Mouse (Mus musculus) midbrain, postnatal 0 days (tissue): ENCODE measurements around the gene Eps15l1. TPM values are rescaled to one million over a fixed set of nuclear protein-coding genes. Genes with fewer than 3 reads are reported as not detected.

ENCODE experiments used
- ATAC-seq: fragments of 200-750 bp; cut with Nextera tagmentation; 2 replicates; pipeline ENCODE4 v1.8.0; 2017; ENCODE audit warnings: moderate number of reproducible peaks, mild to moderate bottlenecking, moderate TSS enrichment, moderate library complexity; ENCODE audit not compliant: low FRiP score
- DNase-seq: peaks from one replicate; pipeline ENCODE4 v3.0.0-alpha.2; 2015; ENCODE audit warnings: low spot score
- H3K27ac ChIP-seq: fragments of 300-500 bp; sonication (generic); 2 replicates; pipeline ENCODE4 v1.5.1; 2014; ENCODE audit warnings: low read depth, mild to moderate bottlenecking, low read length, mixed read lengths
- H3K27me3 ChIP-seq: fragments of 300-500 bp; sonication (generic); 2 replicates; pipeline ENCODE4 v1.6.1; 2014; ENCODE audit warnings: low read length, control low read depth, mixed read lengths; ENCODE audit not compliant: insufficient read depth
- H3K36me3 ChIP-seq: fragments of 300-500 bp; sonication (generic); 2 replicates; pipeline ENCODE4 v1.6.1; 2014; ENCODE audit warnings: low read length, control low read depth, mixed read lengths; ENCODE audit not compliant: insufficient read depth
- H3K4me1 ChIP-seq: fragments of 300-500 bp; sonication (generic); 2 replicates; pipeline ENCODE4 v1.6.1; 2014; ENCODE audit warnings: mild to moderate bottlenecking, control low read depth, antibody characterized with exemption, low read length, mixed read lengths; ENCODE audit not compliant: insufficient read depth
- H3K4me2 ChIP-seq: fragments of 300-500 bp; sonication (generic); 2 replicates; pipeline ENCODE4 v1.6.1; 2014; ENCODE audit warnings: low read depth, mild to moderate bottlenecking, low read length, mixed read lengths; ENCODE audit not compliant: poor library complexity, severe bottlenecking
- H3K4me3 ChIP-seq: fragments of 300-500 bp; sonication (generic); 2 replicates; pipeline ENCODE4 v1.5.1; 2014; ENCODE audit warnings: low read depth, mild to moderate bottlenecking, low read length, moderate library complexity
- H3K9ac ChIP-seq: fragments of 300-500 bp; sonication (generic); replicated peaks from 2 replicates; pipeline ENCODE4 v1.6.1; 2014; ENCODE audit warnings: mild to moderate bottlenecking, low read length, moderate library complexity, mixed read lengths; ENCODE audit not compliant: poor library complexity, severe bottlenecking
- H3K9me3 ChIP-seq: fragments of 300-500 bp; sonication (generic); 2 replicates; pipeline ENCODE4 v1.6.1; 2016; ENCODE audit warnings: low read length, control low read depth
- CTCF ChIP-seq: IDR thresholded peaks from 2 replicates; pipeline ENCODE4 v1.5.1; 2016; ENCODE audit warnings: antibody characterized with exemption, mild to moderate bottlenecking
- WGBS: fragments of 180-500 bp; shearing (Covaris S2); extraction: QIAGEN DNeasy Blood & Tissue Kit; methylation state at CpG from one replicate; pipeline ENCODE4 v1.1.7; 2014; 5-methylcytosine and 5-hydroxymethylcytosine counted together
- polyA plus RNA-seq: library from polyadenylated mRNA; unstranded; fragments of >200 nt; fragmentation: Nextera tagmentation; extraction: Ambion mirVana; gene quantifications from 2 replicates; pipeline ENCODE4 v1.2.1, GENCODE M21; 2015
- total RNA-seq: library from RNA; depleted of rRNA; stranded (reverse); fragments of >200 nt; gene quantifications from 2 replicates; pipeline ENCODE4 v1.2.3, GENCODE M21; 2014

The Eps15l1 gene
- total and polyA plus RNA-seq, 2 experiments from 2014 or later, result 51.3 to 65.7 TPM

DNA sequence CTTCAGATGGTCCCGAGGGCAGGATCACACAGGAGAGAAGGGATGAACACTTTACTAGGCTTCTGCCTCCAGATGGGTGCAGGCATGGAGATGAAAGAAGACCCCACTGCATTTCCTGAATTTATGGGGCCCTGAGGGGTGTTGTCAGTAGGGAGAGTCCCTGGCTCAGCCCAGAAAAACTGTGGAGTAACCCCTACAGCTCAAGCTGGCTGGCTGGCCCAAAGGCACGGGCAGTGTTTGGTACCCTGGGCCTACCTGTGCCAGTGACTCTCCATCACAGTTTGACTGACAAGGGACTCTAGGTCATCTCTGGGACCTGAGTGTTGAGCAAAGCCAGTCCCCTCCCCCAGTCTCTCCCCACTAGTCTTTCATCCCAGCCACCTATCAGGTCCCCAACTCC, 96.6 kb downstream of the Eps15l1 start:
- Histone ChIP-seq H3K27me3 (peaks cover 17% of the 10 kb centered on the region), H3K9me3 (no peaks in the 10 kb centered on the region), H3K4me1 (no peaks in the 10 kb centered on the region), H3K4me2 (no peak overlapping the region), H3K36me3 (peaks cover 9% of the 10 kb centered on the region; the same call in 1 of the 2 replicates), H3K27ac (no peak overlapping the region), H3K9ac (no peak overlapping the region), H3K4me3 (no peak overlapping the region)
- 67% methylated on average over 2 of the region's 2 CpGs for WGBS
- DNase-seq, result no peak
- TF ChIP-seq CTCF, result no peak
- ATAC-seq, result no peak

DNA sequence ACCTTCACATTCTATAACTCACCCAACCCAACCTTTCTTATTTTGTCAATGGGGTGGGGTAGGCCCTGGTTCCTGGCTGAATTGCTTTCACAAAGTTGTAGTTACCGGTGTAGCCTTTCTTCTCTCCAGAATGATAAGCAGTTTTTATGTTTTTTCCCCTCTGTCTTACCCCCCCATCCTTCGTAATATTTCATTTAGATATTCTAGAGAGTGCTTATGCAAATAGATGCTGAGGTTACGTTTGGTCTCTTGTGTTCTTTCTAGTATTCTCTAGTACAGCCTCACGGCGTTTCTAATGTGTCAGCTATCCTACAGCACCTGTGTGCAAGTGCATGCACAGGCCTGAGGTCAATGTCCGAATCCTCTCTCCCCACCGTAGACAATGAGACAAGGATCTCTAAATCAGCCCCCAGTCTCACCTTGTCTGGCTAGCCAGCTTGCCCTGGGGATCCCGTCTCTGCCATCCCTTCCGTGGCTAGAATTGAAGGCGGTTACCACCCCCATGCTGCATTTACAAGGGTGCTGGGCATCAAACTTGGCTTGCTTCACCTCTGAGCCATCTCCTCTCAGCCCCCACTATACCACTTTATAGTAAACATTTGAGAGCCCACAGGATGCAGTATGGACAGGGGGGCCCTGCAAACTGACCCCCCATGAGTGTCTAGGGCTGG, 97.1 kb downstream of the Eps15l1 start:
- ATAC-seq, result no peak

DNA sequence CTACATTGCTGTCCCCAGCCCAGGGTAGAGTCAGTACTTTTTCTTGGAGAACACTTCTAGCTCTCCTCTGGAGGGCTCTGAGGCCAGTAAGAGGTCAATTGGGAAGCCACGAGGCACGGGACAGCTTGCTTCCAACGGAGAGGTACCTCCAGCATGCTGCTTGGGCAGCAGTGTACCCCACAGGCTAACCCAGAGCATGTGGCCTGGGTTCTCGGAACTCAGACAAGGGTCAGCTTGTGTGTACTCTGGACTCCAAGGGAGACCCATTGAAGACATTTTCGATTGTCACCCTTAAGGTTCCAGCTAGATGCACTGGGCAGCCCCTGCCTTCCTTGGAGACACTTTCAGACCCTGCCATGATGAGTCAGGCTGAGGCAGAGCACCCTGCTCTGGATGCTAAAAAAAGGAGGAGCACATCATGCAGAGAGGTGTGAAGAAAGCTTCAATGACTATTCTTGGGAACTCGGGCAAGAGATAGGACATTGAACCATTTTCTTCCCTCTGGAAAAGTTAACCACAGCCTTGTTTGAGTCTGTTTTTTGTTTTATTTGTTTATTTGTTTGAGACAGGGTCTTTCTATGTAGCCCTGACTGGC, 98.0 kb downstream of the Eps15l1 start:
- ATAC-seq, result no peak

More for the DNA sequence above, 97.1 kb downstream of the Eps15l1 start:
- no peaks in the 10 kb centered on the region for H3K9me3 ChIP-seq
- no peak overlapping the region for H3K4me2 ChIP-seq
- no peak for DNase-seq
- peaks cover 22% of the 10 kb centered on the region for H3K27me3 ChIP-seq
- peaks cover 9% of the 10 kb centered on the region; the same call in 1 of the 2 replicates for H3K36me3 ChIP-seq
- H3K27ac ChIP-seq, result no peak overlapping the region
- no peak overlapping the region for H3K4me3 ChIP-seq
- no peak for TF ChIP-seq CTCF
- H3K9ac ChIP-seq, result no peak overlapping the region
- H3K4me1 ChIP-seq, result no peaks in the 10 kb centered on the region
- WGBS, result 80% methylated on average over 10 of the region's 10 CpGs

DNA sequence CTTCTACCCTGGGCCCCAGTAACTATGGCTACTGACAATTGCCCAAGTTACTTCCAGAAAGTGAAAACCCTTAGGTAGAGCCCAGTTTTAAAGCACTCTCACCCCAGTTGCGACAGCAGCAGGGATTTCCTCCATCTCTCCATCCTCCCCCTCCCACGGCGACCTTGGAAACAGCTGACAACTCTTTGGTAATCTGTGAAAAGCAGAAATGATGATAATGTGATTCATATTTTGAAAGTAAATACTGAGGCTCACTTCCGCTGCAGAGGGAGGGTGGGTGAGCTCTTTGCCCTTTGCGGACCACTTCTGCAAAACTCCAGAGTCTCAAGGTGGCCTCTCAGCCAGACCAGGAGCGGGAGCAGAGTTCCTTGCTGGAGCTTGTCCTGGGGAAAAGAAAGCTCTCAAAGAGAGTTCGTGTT, 98.8 kb downstream of the Eps15l1 start:
- Histone ChIP-seq H3K27me3 (peaks cover 22% of the 10 kb centered on the region), H3K9ac (no peak overlapping the region), H3K4me3 (no peak overlapping the region), H3K4me1 (no peaks in the 10 kb centered on the region), H3K27ac (no peak overlapping the region), H3K36me3 (peaks cover 3% of the 10 kb centered on the region; the same call in 1 of the 2 replicates), H3K4me2 (no peak overlapping the region), H3K9me3 (no peaks in the 10 kb centered on the region)
- no peak for DNase-seq
- TF ChIP-seq CTCF, result no peak
- 68% methylated on average over 7 of the region's 7 CpGs for WGBS
- ATAC-seq, result no peak

More for the DNA sequence above, 98.0 kb downstream of the Eps15l1 start:
- no peak for TF ChIP-seq CTCF
- Histone ChIP-seq H3K27me3 (peaks cover 22% of the 10 kb centered on the region), H3K36me3 (peaks cover 9% of the 10 kb centered on the region; the same call in 1 of the 2 replicates), H3K9ac (no peak overlapping the region), H3K9me3 (no peaks in the 10 kb centered on the region), H3K27ac (no peak overlapping the region), H3K4me3 (no peak overlapping the region), H3K4me1 (no peaks in the 10 kb centered on the region), H3K4me2 (no peak overlapping the region)
- no peak for DNase-seq
- WGBS, result 67% methylated on average over 6 of the region's 6 CpGs

DNA sequence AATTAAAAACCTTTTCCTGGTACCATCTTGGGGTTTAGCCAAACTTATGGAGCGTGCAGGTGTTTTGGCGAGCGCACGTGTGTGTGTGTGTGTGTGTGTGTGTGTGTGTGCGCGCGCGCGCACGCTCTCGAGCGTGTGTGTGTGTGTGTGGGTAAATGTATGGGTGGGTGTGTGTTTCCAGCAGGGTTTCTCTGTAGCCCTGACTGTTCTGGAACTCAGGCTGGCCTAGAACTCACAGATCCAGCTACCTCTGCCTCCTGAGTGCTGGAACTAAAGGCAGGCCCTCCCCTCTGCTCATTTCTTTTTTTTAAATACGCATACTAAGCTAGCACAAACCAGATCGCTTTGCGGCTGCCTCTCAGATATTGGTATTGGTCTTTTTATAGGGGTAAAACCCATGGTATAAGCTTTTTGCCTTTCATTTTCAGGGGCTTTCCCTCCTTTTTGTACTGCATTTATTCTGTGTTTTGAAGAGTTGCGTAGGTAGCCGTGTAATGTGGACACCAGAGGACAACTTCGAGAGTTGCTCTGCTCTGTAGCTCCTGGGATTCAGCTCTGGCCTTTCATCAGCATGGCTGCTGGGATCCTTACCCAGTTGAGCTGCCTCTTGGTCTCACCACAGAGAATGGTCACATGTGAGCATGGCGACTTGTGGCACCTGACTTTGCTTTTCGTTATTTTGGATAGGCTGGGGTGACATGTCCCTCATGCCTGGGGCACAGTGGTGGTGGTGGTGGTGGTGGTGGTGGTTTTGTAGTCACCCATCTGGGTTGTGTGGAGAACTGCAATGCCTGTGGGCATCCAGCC, 99.4 kb downstream of the Eps15l1 start:
- no peak for ATAC-seq
- 87% methylated on average over 20 of the region's 20 CpGs for WGBS
- H3K4me2 ChIP-seq, result no peak overlapping the region; the same call in 1 of the 2 replicates

More for the DNA sequence above, 99.4 kb downstream of the Eps15l1 start:
- peaks cover 22% of the 10 kb centered on the region for H3K27me3 ChIP-seq
- DNase-seq, result no peak
- H3K9ac ChIP-seq, result no peak overlapping the region
- H3K4me1 ChIP-seq, result no peaks in the 10 kb centered on the region
- no peak overlapping the region for H3K27ac ChIP-seq
- no peaks in the 10 kb centered on the region for H3K9me3 ChIP-seq
- TF ChIP-seq CTCF, result no peak
- peak overlapping the region; percentile 3; the same call in 1 of the 2 replicates for H3K4me3 ChIP-seq
- H3K36me3 ChIP-seq, result no peaks in the 10 kb centered on the region
